Mouse (Mus musculus) urinary bladder, adult 2 months (tissue): Measurements from ENCODE around the gene Vti1a. TPM values are rescaled to one million over a fixed set of nuclear protein-coding genes. Genes with fewer than 3 reads are reported as not detected.

Experiments used
- DNase-seq: peaks from one replicate; pipeline ENCODE4 v3.0.0; 2022; ENCODE audit warnings: low spot score
- polyA plus RNA-seq: library from polyadenylated mRNA; depleted of rRNA; stranded (reverse); fragments of >200 nt; gene quantifications from 2 replicates; pipeline ENCODE4 v1.2.3, GENCODE M21; 2012

Vti1a gene
- polyA plus RNA-seq, 1 experiment = 22.7 TPM

DNA sequence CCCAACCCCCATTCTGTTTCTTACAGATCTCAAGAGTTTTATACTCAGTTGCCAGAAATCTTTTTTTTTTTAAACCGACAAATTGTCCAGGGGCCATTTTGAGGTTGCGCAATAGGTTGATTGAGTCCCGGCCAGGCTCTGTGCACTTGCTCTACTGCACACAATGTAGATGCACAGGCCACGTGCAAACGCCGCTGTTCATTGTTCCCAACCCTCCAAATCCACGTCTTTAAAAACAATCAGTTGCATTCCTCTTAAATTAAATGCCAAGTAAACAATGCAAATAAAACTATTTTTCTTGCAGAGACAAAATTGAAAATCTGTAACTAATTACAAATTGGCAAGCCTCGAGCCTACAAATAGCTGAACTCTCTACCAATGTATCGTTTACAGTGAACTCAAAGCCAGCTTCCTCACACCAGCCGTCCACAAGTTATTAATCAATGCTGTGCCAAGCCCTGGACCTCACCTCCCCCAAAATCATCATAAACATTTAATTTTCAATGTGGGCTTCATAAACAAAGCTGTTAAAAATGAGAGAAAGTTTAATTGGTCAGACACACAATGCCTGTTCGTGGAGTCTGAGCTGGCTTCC lies 244.1 kb downstream of the Vti1a start:
- DNase-seq = no peak

GRCm38 (mm10) chr19:55561469-55561868 lies 245.4 kb downstream of the Vti1a start:
- DNase-seq = no peak

- no peak for DNase-seq
These were observed 246.5 kb downstream of the Vti1a start for GRCm38 (mm10) chr19:55562487-55563147.

GRCm38 (mm10) chr19:55563148-55563651 lies 247.1 kb downstream of the Vti1a start:
- DNase-seq = no peak

- no peak for DNase-seq
These were observed 248.2 kb downstream of the Vti1a start for GRCm38 (mm10) chr19:55564104-55564938.

- no peak for DNase-seq
These were observed 249.0 kb downstream of the Vti1a start for GRCm38 (mm10) chr19:55565111-55565510.

DNA sequence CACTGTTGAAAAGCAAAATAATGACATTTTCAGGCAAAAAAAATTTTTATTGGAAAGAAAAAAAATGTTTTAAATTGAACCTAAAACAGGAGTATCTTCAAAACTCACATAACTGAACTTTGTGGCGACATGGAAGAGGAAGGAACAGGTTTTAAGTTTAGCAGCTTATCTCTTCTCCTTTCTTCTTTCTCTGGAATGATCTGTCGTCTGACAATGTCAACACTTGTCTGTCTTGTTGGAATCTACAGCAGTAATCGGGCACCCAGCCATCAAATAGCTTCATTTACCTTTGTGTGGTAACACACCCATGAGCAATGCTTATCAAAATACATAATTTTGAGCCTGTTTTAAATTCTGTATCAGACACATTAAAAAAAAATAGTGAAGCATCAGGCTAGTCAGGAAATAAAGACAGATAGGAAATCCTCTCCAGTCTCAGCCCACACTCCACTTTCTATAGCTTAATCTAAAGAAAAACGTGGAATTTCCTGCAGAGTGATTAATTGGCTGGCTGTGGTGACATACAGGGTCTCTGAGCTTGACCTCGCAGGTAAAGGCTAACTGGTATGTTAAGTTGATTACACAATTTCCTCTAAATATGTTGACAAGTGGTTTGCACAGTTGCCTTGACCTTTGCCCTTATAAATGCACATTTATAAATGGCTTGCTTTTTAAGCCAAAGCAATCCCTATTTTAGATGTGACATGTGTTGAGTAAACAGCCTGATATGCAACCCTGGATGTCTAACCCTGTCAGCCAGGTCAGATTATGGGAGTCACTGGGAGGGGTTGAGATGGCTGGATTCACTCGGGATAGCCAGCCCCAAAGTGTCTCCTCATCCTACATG lies 249.7 kb downstream of the Vti1a start:
- no peak for DNase-seq

DNA sequence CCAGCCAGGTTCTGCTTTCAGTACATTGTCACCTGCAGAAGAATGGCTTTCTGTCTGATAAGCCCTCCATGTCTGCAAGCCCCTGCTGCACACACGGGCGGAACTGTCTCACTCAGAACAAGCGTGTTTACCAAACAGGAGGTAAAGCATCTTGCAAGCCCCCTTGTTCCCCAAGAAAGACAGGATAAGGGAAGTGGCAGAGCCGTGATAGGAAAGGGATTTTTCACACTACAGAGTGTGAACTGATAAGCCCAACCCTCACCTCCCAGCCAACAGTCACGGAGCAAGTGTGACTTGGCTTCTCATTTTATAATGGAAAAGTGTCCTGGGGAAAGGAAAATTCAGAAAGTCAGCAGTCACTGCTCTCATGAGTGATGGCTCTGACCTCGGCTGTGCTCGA lies 253.0 kb downstream of the Vti1a start:
- no peak for DNase-seq

- no peak for DNase-seq
These were observed 253.8 kb downstream of the Vti1a start for GRCm38 (mm10) chr19:55569894-55570293.

- DNase-seq = no peak
These were observed 254.6 kb downstream of the Vti1a start for GRCm38 (mm10) chr19:55570520-55571296.

- DNase-seq = no peak
These were observed 255.4 kb downstream of the Vti1a start for GRCm38 (mm10) chr19:55571486-55571885.

- no peak for DNase-seq
These were observed 261.4 kb downstream of the Vti1a start for GRCm38 (mm10) chr19:55577306-55578042.

DNA sequence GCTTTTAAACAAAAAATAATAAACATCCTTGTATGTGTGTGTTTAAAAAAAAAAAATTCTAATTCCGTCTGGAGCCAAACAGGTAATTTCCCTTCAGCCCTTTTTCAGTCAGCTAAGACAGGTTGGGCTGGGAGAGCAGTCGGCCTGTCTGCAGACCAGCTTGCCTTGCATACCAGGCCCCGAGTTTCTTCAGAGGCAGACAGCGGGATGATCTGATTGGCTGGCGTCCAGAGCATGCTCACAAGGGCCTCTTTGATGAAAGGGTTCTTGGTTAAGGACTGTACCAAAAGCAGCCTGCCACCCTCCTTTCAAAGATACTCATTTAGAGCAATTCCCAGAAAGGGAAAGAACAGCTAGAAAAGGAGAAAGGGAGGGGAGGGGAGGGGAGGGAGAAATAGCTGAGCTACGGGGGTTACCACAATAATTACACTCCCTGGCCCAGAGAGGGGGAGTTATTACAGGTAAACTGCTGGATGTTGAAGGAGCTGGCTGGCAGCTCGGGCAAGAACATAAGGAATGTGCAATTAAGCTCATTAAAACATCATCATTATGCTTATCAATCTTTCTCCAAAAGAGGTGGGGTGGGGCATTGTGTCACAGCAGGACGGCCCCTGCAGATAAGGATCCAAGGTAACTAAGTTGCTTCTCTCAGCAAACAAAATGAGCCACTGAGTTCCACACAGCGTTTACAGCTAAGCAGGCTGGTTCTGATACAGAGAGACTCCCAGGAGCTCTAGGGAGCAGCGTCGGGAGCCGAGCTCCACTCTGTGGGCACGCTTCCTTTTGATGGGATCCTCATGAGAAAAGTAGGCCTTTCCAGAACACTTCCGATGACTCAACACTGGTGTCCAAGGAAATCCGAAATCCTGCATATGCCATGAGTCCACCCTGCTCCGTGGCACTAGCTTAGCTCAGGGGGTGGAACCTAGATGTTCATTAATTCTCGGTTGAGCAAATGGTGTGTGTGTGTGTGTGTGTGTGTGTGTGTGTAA lies 262.3 kb downstream of the Vti1a start:
- DNase-seq = no peak

DNA sequence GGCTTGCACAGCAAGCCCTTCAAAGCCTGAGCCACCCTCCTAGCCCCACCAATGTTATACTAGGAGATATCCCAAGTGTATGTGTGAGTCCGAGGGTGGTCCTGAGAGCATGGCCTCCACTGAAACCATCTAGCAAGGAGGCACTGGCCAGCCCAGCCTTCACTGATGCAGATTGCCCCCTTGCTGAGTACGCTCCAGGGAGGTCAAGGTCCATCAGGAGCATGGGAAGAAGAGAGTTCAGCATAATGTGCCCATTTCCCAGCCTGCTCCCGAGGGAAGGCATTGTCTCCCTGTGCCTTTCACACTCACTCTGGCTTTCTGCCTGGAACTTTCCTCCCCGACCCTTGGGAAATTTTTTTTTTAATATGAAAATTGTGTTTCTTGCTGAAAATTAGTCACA lies 263.2 kb downstream of the Vti1a start:
- no peak for DNase-seq

DNA sequence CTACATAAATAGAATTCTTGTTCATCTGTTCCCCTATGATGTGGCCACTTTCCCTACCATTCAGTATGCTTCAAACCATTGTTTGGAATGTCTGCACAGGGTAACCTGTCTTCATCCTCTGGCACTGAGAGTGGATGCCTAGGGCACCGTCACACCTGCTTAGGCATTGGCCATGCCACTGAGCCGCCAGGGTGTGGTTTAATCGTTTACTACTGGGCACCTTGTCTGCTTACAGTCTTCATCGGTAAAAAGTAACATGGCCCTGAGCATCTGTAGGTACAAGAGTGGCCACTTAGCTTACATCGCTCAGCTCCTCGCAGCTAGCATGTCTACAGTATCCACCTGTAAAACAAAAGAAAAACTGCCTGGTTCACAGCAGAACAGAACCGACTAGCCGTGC lies 264.1 kb downstream of the Vti1a start:
- no peak for DNase-seq

- DNase-seq = no peak
These were observed 264.6 kb downstream of the Vti1a start for GRCm38 (mm10) chr19:55580667-55581066.

- DNase-seq = no peak
These were observed 267.0 kb downstream of the Vti1a start for GRCm38 (mm10) chr19:55582896-55583653.
